Mouse (Mus musculus) left cerebral cortex, postnatal 25 days (tissue): ENCODE measurements around the gene Nosip. TPM values are rescaled to one million over a fixed set of nuclear protein-coding genes. Genes with fewer than 3 reads are reported as not detected.
A peak's percentile ranks its signal among the peaks of the same experiment; 100 is the strongest.

ENCODE experiments used
- DNase-seq, 2 experiments: peaks; one replicate each; pipeline ENCODE4 v3.0.0; 2022; ENCODE audit warnings: low spot score in 2 of 2, mixed read lengths in 1 of 2
- intact Hi-C: fragments of 180-260 bp; cut with DNase I; formaldehyde crosslinking; loops from one replicate; pipeline ENCODE4 v1.15.1; 2025
- total RNA-seq, 2 experiments: library from RNA; stranded (reverse); gene quantifications; 2 replicates each; pipeline ENCODE4 v1.2.3; 2021

The Nosip gene
- total RNA-seq, 2 experiments from 2014 or later, result 48.5 to 53.0 TPM

GRCm38 (mm10) chr7:45053931-45054510 is 8.2 kb upstream of the Nosip start:
- intact Hi-C loops, result loop anchor here (1.0 kb wide), 1 partner anchor 37 kb away; the partner anchor contains the start of gene Rras
- DNase-seq, result peak; percentile 88 to 98

- intact Hi-C loops, result no loop called here
- no peak for DNase-seq
Measured at GRCm38 (mm10) chr7:45056329-45056971, 5.8 kb upstream of the Nosip start.

GRCm38 (mm10) chr7:45056972-45057348 is 5.3 kb upstream of the Nosip start:
- no peak for DNase-seq
- intact Hi-C loops, result no loop called here

GRCm38 (mm10) chr7:45058607-45059571 is 3.3 kb upstream of the Nosip start:
- peak in 1 of 2 experiments; percentile 44 for DNase-seq
- intact Hi-C loops, result no loop called here

- no peak for DNase-seq
Measured at GRCm38 (mm10) chr7:45060632-45061122, 1.6 kb upstream of the Nosip start.

GRCm38 (mm10) chr7:45061532-45062075 is 625 bp upstream of the Nosip start:
- intact Hi-C loops, result no loop called here
- DNase-seq, result no peak

More at GRCm38 (mm10) chr7:45060632-45061122, 1.6 kb upstream of the Nosip start:
- intact Hi-C loops, result no loop called here

- intact Hi-C loops, result no loop called here
- no peak for DNase-seq
Measured at GRCm38 (mm10) chr7:45067190-45067999, 5.2 kb downstream of the Nosip start.

- DNase-seq, result peak in 1 of 2 experiments; percentile 44
- intact Hi-C loops, result no loop called here
Measured at GRCm38 (mm10) chr7:45068000-45068318, 5.7 kb downstream of the Nosip start.

GRCm38 (mm10) chr7:45069671-45070070 is 7.4 kb downstream of the Nosip start:
- intact Hi-C loops, result no loop called here
- no peak for DNase-seq

- no peak for DNase-seq
- intact Hi-C loops, result no loop called here
Measured at GRCm38 (mm10) chr7:45072230-45072629, 10.0 kb downstream of the Nosip start.

GRCm38 (mm10) chr7:45073171-45073707 is 11.0 kb downstream of the Nosip start:
- DNase-seq, result no peak
- intact Hi-C loops, result no loop called here

- intact Hi-C loops, result no loop called here
Measured at GRCm38 (mm10) chr7:45073949-45074348, 11.7 kb downstream of the Nosip start.

GRCm38 (mm10) chr7:45075405-45075804 is 13.2 kb downstream of the Nosip start:
- intact Hi-C loops, result no loop called here

More at GRCm38 (mm10) chr7:45073949-45074348, 11.7 kb downstream of the Nosip start:
- no peak for DNase-seq

GRCm38 (mm10) chr7:45076501-45076900 is 14.3 kb downstream of the Nosip start:
- DNase-seq, result no peak
- intact Hi-C loops, result no loop called here

More at GRCm38 (mm10) chr7:45075405-45075804, 13.2 kb downstream of the Nosip start:
- no peak for DNase-seq

GRCm38 (mm10) chr7:45077322-45077721 is 15.1 kb downstream of the Nosip start:
- no peak for DNase-seq

GRCm38 (mm10) chr7:45077829-45078228 is 15.6 kb downstream of the Nosip start:
- no peak for DNase-seq
- intact Hi-C loops, result no loop called here

More at GRCm38 (mm10) chr7:45077322-45077721, 15.1 kb downstream of the Nosip start:
- intact Hi-C loops, result no loop called here

GRCm38 (mm10) chr7:45078513-45078912 is 16.3 kb downstream of the Nosip start:
- peak; percentile 63 for DNase-seq
- intact Hi-C loops, result no loop called here

- DNase-seq, result peak; percentile 87 to 91
- intact Hi-C loops, result loop anchor here (1.0 to 2.0 kb wide), 2 partner anchors 49 to 56 kb away; partner anchors contain the start of genes Flt3l, Gm45713 and Rpl13a
Measured at GRCm38 (mm10) chr7:45079856-45080255, 17.6 kb downstream of the Nosip start.
